Mouse (Mus musculus) thymus, postnatal 4 days (tissue): Measurements from ENCODE around the gene Hectd1.

Experiments used
- DNase-seq: peaks from one replicate; pipeline ENCODE4 v3.0.0; 2021

Gene Hectd1

DNA sequence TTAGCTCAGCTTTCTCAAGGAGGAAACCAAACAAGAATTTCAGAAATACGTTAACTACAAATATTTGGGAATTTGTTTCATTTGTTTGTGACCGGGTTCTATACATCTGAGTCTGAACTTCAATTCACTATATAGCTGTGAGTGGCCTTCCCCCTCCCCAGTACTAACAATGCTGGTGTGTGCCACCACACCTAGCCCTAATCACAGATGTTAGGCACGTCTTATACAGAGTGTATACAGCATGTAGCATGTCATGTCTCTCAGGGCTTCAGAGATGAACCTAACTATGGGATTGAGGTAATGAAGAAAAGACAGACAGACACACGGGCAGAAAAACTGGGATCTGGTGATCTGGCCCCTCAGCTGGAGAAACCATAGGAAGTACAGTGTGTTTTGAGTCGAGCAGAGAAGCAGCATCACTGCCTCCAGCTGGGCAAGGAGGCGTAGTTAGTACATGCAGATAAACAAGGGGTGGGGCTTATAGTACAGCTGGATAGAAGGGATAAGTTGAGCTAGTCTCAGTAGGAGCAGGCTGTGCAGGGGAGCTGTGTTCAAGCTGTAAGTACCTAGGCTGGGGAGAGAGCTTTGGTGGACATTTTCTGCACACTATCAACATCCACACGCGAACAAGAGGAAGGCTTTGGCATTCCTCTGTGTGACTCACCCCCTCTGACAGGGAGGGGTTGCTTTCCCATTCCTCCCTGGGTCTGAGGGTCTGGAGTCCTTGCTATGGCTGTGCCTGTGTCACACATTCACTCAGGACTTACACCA lies 129.5 kb downstream of the Hectd1 start:
- no peak for DNase-seq

DNA sequence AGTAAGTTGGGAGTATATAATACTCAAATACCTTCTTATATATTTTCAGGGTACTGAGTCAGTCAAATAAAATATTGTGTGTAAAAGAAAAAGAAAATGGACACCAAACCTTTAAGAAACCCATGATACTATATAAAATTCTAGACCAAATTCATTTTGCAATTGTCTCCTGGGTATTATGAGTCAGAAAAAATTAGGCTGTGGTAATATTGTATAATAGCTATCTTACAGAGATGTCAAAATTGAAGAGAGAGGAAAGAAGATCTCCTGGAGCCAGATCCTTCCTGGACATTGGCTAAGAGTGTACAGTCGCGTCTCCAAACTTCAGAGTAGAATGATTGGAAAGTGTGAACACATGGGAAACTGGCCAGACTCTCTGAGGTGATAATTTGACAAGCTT lies 133.2 kb downstream of the Hectd1 start:
- no peak for DNase-seq

DNA sequence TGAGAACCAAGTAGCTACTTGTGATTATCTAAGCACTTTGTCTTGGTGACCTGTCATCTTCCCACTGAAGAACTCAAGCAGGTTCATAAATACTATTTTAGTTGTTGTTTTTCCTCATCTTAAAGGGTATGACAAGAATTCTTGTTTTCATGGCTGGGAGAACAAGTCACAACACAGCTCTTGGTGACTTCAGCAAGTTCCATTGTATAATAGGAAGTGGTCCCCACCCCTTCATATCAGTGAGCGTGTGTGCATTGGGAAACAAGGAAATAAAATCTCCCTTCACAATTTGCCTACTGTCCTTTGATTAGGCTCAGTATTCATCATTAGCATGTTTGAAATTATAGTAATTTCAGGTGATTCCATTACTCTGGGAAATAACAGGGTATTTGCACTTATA lies 134.4 kb downstream of the Hectd1 start:
- no peak for DNase-seq

DNA sequence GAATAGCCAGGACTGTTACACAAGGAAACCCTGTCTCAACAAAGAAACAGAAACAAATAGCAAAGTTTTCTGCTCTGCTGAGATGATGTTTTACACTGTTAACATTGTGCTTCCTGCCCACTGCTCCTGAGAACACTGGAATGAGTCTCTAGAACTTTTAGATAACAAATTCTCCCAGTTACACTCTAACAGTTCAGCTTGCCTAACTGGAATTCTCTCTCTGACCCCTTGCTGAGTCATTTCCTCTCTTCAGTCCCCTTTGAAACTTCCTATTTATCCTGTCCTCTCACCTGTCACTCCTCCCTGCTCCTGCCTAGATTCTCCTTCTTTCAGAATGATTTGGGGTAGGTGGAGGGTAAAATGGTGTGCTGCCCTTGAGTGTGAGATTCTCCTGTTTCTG lies 135.2 kb downstream of the Hectd1 start:
- DNase-seq = no peak
